ENCODE assay signal across 10 mouse cellular contexts in genomic region chr13:52188605-52189003, GRCm38 (mm10).
DNase-seq lines count a peak whose midpoint lies in the region; ATAC-seq lines count a peak whose summit lies in the region.
"Had no signal": no experiment of that assay in that cellular context is flagged by ENCODE, and none has a peak within 500 bp of the region (broad histone marks: within the 10 kb centered on the region; RNA-seq: fewer than 3 reads in every experiment).

No protein-coding gene starts in this region.

- no peak overlapping the region for H3K4me3 ChIP-seq in liver, embryonic 15.5 days (replicated peaks)
- no peak overlapping the region for H3K4me3 ChIP-seq in liver, embryonic 12.5 days
- H3K4me3 ChIP-seq: kidney, embryonic 15.5 days; megakaryocyte, embryonic 14.5 days had no signal

- peak; percentile 40 for DNase-seq in ES-CJ7 (ENCODE audit: low read depth, low spot score)
- no peak for DNase-seq in thymus, postnatal 4 days
- DNase-seq in cerebellum, postnatal 36 days: no peak
- no peak for DNase-seq in urinary bladder, postnatal 14 days (ENCODE audit: low spot score)

- H3K9ac ChIP-seq in liver, embryonic 15.5 days: no peak overlapping the region
- no peak overlapping the region for H3K9ac ChIP-seq in liver, embryonic 12.5 days
- H3K9ac ChIP-seq: kidney, embryonic 15.5 days had no signal

- H3K4me2 ChIP-seq in liver, embryonic 15.5 days: no peak overlapping the region
- no peak overlapping the region for H3K4me2 ChIP-seq in liver, embryonic 12.5 days
- H3K4me2 ChIP-seq: kidney, embryonic 15.5 days had no signal

- 60% methylated on average over 2 of the region's 2 CpGs for WGBS in liver, embryonic 15.5 days (ENCODE audit: insufficient replicate concordance)
- WGBS in liver, embryonic 12.5 days (ENCODE audit: insufficient replicate concordance): 64% methylated on average over 2 of the region's 2 CpGs

- ATAC-seq in liver, embryonic 15.5 days (ENCODE audit: insufficient read depth): no peak
- no peak for ATAC-seq in liver, embryonic 12.5 days
- peak; percentile 46 for ATAC-seq in common myeloid progenitor, adult 5-6 weeks (replicated peaks; ENCODE audit: low read depth, poor library complexity, severe bottlenecking)
- ATAC-seq in megakaryocyte, adult 5-6 weeks (ENCODE audit: poor library complexity, severe bottlenecking): peak; percentile 49; the same call in 1 of the 2 replicates

- no peaks in the 10 kb centered on the region for H3K9me3 ChIP-seq in liver, embryonic 15.5 days (replicated peaks)
- no peaks in the 10 kb centered on the region for H3K9me3 ChIP-seq in liver, embryonic 12.5 days (replicated peaks)
- H3K9me3 ChIP-seq: kidney, embryonic 15.5 days; megakaryocyte, embryonic 14.5 days had no signal

- H3K4me1 ChIP-seq in liver, embryonic 15.5 days (replicated peaks): peaks cover 7% of the 10 kb centered on the region; the same call in 1 of the 2 replicates
- H3K4me1 ChIP-seq in liver, embryonic 12.5 days: no peaks in the 10 kb centered on the region; the same call in 1 of the 2 replicates
- H3K4me1 ChIP-seq: kidney, embryonic 15.5 days had no signal

- H3K36me3 ChIP-seq in liver, embryonic 15.5 days (replicated peaks): no peaks in the 10 kb centered on the region
- H3K36me3 ChIP-seq in liver, embryonic 12.5 days: no peaks in the 10 kb centered on the region
- H3K36me3 ChIP-seq: kidney, embryonic 15.5 days had no signal

- no peaks in the 10 kb centered on the region for H3K27me3 ChIP-seq in liver, embryonic 15.5 days
- H3K27me3 ChIP-seq in liver, embryonic 12.5 days (replicated peaks): no peaks in the 10 kb centered on the region
- H3K27me3 ChIP-seq: kidney, embryonic 15.5 days had no signal

- H3K27ac ChIP-seq in liver, embryonic 15.5 days (replicated peaks): peak overlapping the region; percentile 55; the same call in 1 of the 2 replicates
- no peak overlapping the region for H3K27ac ChIP-seq in liver, embryonic 12.5 days
- H3K27ac ChIP-seq: kidney, embryonic 15.5 days had no signal

Comparison
In these comparisons a context has a peak if more than half of its experiments do, and no peak if none do; other contexts are left out.
1. ATAC-seq: peak in common myeloid progenitor, adult 5-6 weeks (single experiment) and megakaryocyte, adult 5-6 weeks (single experiment); none in liver, embryonic 15.5 days (single experiment) and liver, embryonic 12.5 days (single experiment).